Mouse (Mus musculus) CH12.LX (cell line): ENCODE data around the gene Pigh.

Experiments
- CHD1 ChIP-seq: IDR thresholded peaks from 2 replicates; pipeline ENCODE4 v1.6.1; 2012; ENCODE audit warnings: low read depth, low read length, improper control_type of control experiment, inconsistent platforms
- CTCF ChIP-seq, 2 experiments: IDR thresholded peaks in 1 of 2; conservative IDR thresholded peaks in 1 of 2; 2 replicates each; pipeline ENCODE4 v1.5.1; 2011 to 2012; ENCODE audit warnings: low read depth in 2 of 2, low read length in 2 of 2, improper control_type of control experiment in 1 of 2, inconsistent platforms in 1 of 2, mild to moderate bottlenecking in 1 of 2, moderate library complexity in 1 of 2
- IRF4 ChIP-seq: IDR thresholded peaks from 2 replicates; pipeline ENCODE4 v1.6.1; 2014; ENCODE audit warnings: low read depth, mild to moderate bottlenecking, inconsistent platforms, low read length, improper control_type of control experiment
- KAT2A ChIP-seq: IDR thresholded peaks from 2 replicates; pipeline ENCODE4 v1.6.1; 2012; ENCODE audit warnings: low read length, improper control_type of control experiment, inconsistent platforms; ENCODE audit not compliant: insufficient replicate concordance
- TBP ChIP-seq: conservative IDR thresholded peaks from 2 replicates; pipeline ENCODE4 v1.6.1; 2011; ENCODE audit warnings: low read depth, low read length, improper control_type of control experiment

- TF ChIP-seq TBP (no peak), KAT2A (no peak), CHD1 (no peak), IRF4 (peak; percentile 90), CTCF (conservative IDR thresholded peaks at IDR 0.05 in 1 of 2, IDR thresholded peaks at IDR 0.05 in 1 of 2; ENCODE audit: low read depth in 2 of 2, low read length in 2 of 2) (no peak)
Measured at GRCm38 (mm10) chr12:79060766-79061652, 28.4 kb downstream of the Pigh start.
